Mouse (Mus musculus) forebrain, embryonic 11.5 days (tissue): Measurements from ENCODE around the gene Rab11fip3. TPM values are rescaled to one million over a fixed set of nuclear protein-coding genes. Genes with fewer than 3 reads are reported as not detected.

Experiments
- ATAC-seq: fragments of 200-750 bp; cut with Nextera tagmentation; replicated peaks from 2 replicates; pipeline ENCODE4 v1.8.0; 2017; ENCODE audit warnings: moderate TSS enrichment; ENCODE audit not compliant: low FRiP score
- DNase-seq: peaks from one replicate; pipeline ENCODE4 v3.0.0-alpha.2; 2017; ENCODE audit warnings: low spot score
- H3K27ac ChIP-seq: fragments of 300-500 bp; sonication (generic); 2 replicates; pipeline ENCODE4 v1.5.1; 2014; ENCODE audit warnings: low read depth, low read length
- H3K27me3 ChIP-seq: fragments of 300-500 bp; sonication (generic); 2 replicates; pipeline ENCODE4 v1.6.1; 2014; ENCODE audit warnings: mild to moderate bottlenecking, low read length, mixed read lengths; ENCODE audit not compliant: control insufficient read depth, insufficient read depth
- H3K36me3 ChIP-seq: fragments of 300-500 bp; sonication (generic); 2 replicates; pipeline ENCODE4 v1.6.1; 2014; ENCODE audit warnings: mild to moderate bottlenecking, low read length, moderate library complexity, mixed read lengths; ENCODE audit not compliant: control insufficient read depth, insufficient read depth
- H3K4me1 ChIP-seq: fragments of 300-500 bp; sonication (generic); replicated peaks from 2 replicates; pipeline ENCODE4 v1.6.1; 2014; ENCODE audit warnings: low read length, mixed read lengths; ENCODE audit not compliant: control insufficient read depth, insufficient read depth
- H3K4me2 ChIP-seq: fragments of 300-500 bp; sonication (generic); 2 replicates; pipeline ENCODE4 v1.6.1; 2014; ENCODE audit warnings: low read depth, mild to moderate bottlenecking, low read length, moderate library complexity, mixed read lengths; ENCODE audit not compliant: severe bottlenecking
- H3K4me3 ChIP-seq: fragments of 300-500 bp; sonication (generic); 2 replicates; pipeline ENCODE4 v1.5.1; 2014; ENCODE audit warnings: low read depth, low read length
- H3K9ac ChIP-seq: fragments of 300-500 bp; sonication (generic); 2 replicates; pipeline ENCODE4 v1.6.1; 2014; ENCODE audit warnings: low read length
- H3K9me3 ChIP-seq: fragments of 300-500 bp; sonication (generic); 2 replicates; pipeline ENCODE4 v1.6.1; 2016; ENCODE audit warnings: low read length, mixed read lengths; ENCODE audit not compliant: control insufficient read depth
- WGBS: fragments of 180-500 bp; shearing (Covaris S2); extraction: QIAGEN DNeasy Blood & Tissue Kit; methylation state at CpG from one replicate; pipeline ENCODE4 v1.1.7; 2014; 5-methylcytosine and 5-hydroxymethylcytosine counted together
- polyA plus RNA-seq: library from polyadenylated mRNA; unstranded; fragments of >200 nt; fragmentation: Nextera tagmentation; extraction: Ambion mirVana; gene quantifications from 2 replicates; pipeline ENCODE4 v1.2.1, GENCODE M21; 2014

The Rab11fip3 gene
- polyA plus RNA-seq, 1 experiment from 2014 or later = 35.1 TPM

- H3K27ac ChIP-seq = no peak overlapping the region
- ATAC-seq = no peak
These were observed 121.3 kb downstream of the Rab11fip3 start for GRCm38 (mm10) chr17:25948051-25948450.

GRCm38 (mm10) chr17:25947576-25947975 lies 121.8 kb downstream of the Rab11fip3 start:
- no peak overlapping the region; the same call in 1 of the 2 replicates for H3K9ac ChIP-seq
- H3K9me3 ChIP-seq = no peaks in the 10 kb centered on the region
- no peak overlapping the region for H3K4me3 ChIP-seq
- no peak for ATAC-seq
- DNase-seq = no peak
- peaks cover 24% of the 10 kb centered on the region for H3K27me3 ChIP-seq
- H3K4me2 ChIP-seq = no peak overlapping the region
- WGBS = 81% methylated on average over 4 of the region's 4 CpGs
- no peaks in the 10 kb centered on the region for H3K36me3 ChIP-seq
- H3K4me1 ChIP-seq = peaks cover 9% of the 10 kb centered on the region; the same call in 1 of the 2 replicates
- H3K27ac ChIP-seq = no peak overlapping the region

More at GRCm38 (mm10) chr17:25948051-25948450, 121.3 kb downstream of the Rab11fip3 start:
- DNase-seq = no peak
- 85% methylated on average over 8 of the region's 8 CpGs for WGBS
- Histone ChIP-seq H3K4me3 (no peak overlapping the region), H3K9ac (no peak overlapping the region), H3K9me3 (no peaks in the 10 kb centered on the region), H3K4me2 (no peak overlapping the region), H3K36me3 (no peaks in the 10 kb centered on the region), H3K27me3 (peaks cover 29% of the 10 kb centered on the region), H3K4me1 (peaks cover 9% of the 10 kb centered on the region; the same call in 1 of the 2 replicates)

- Histone ChIP-seq H3K4me3 (no peak overlapping the region), H3K9me3 (no peaks in the 10 kb centered on the region), H3K4me2 (no peak overlapping the region), H3K36me3 (no peaks in the 10 kb centered on the region), H3K9ac (no peak overlapping the region), H3K27me3 (peaks cover 17% of the 10 kb centered on the region), H3K4me1 (peaks cover 7% of the 10 kb centered on the region; the same call in 1 of the 2 replicates), H3K27ac (no peak overlapping the region)
- WGBS = 80% methylated on average over 8 of the region's 8 CpGs
- ATAC-seq = no peak
- no peak for DNase-seq
These were observed 122.5 kb downstream of the Rab11fip3 start for GRCm38 (mm10) chr17:25946891-25947290.

- 82% methylated on average over 7 of the region's 7 CpGs for WGBS
- H3K4me1 ChIP-seq = peaks cover 1% of the 10 kb centered on the region; the same call in 1 of the 2 replicates
These were observed 123.0 kb downstream of the Rab11fip3 start for GRCm38 (mm10) chr17:25946349-25946748.

GRCm38 (mm10) chr17:25945517-25946155 lies 123.7 kb downstream of the Rab11fip3 start:
- 60% methylated on average over 9 of the region's 9 CpGs for WGBS
- no peak overlapping the region for H3K4me3 ChIP-seq
- no peak for ATAC-seq
- DNase-seq = no peak
- H3K36me3 ChIP-seq = no peaks in the 10 kb centered on the region
- H3K4me1 ChIP-seq = peaks cover 4% of the 10 kb centered on the region; the same call in 1 of the 2 replicates
- H3K9me3 ChIP-seq = no peaks in the 10 kb centered on the region
- H3K4me2 ChIP-seq = no peak overlapping the region
- peaks cover 6% of the 10 kb centered on the region for H3K27me3 ChIP-seq
- 0 out of 2 replicates have a peak overlapping the region, but pooled peaks have one; percentile 6 for H3K9ac ChIP-seq
- no peak overlapping the region for H3K27ac ChIP-seq

More at GRCm38 (mm10) chr17:25946349-25946748, 123.0 kb downstream of the Rab11fip3 start:
- no peak overlapping the region for H3K4me2 ChIP-seq
- H3K9me3 ChIP-seq = no peaks in the 10 kb centered on the region
- DNase-seq (no peak), ATAC-seq (no peak)
- peaks cover 12% of the 10 kb centered on the region for H3K27me3 ChIP-seq
- no peak overlapping the region for H3K4me3 ChIP-seq
- no peaks in the 10 kb centered on the region for H3K36me3 ChIP-seq
- no peak overlapping the region for H3K27ac ChIP-seq
- H3K9ac ChIP-seq = no peak overlapping the region

GRCm38 (mm10) chr17:25944366-25945163 lies 124.8 kb downstream of the Rab11fip3 start, which contains the start of the genes Pigq and Nhlrc4:
Gene Pigq (minus strand): TSS chr17:25944936.
Gene Nhlrc4 (minus strand): TSS chr17:25944961.
- no peak within 1 kb of the TSS for H3K4me3 ChIP-seq
- peaks cover 5% of the 10 kb centered on the region; the same call in 1 of the 2 replicates for H3K4me1 ChIP-seq
- 0 out of 2 replicates have a peak within 1 kb of the TSS, but pooled peaks have one; percentile 6 for H3K9ac ChIP-seq
- H3K27me3 ChIP-seq = no peaks in the 10 kb centered on the region
- 57% methylated on average over 6 of the region's 6 CpGs for whole genome bisulfite sequencing
- no peaks in the 10 kb centered on the region for H3K36me3 ChIP-seq
- ATAC-seq (no peak), DNase-seq (no peak)
- no peak within 1 kb of the TSS for H3K4me2 ChIP-seq
- no peaks in the 10 kb centered on the region for H3K9me3 ChIP-seq
- H3K27ac ChIP-seq = no peak within 1 kb of the TSS

GRCm38 (mm10) chr17:25943769-25944168 lies 125.6 kb downstream of the Rab11fip3 start:
- no peaks in the 10 kb centered on the region for H3K9me3 ChIP-seq
- ATAC-seq (no peak), DNase-seq (no peak)
- no peaks in the 10 kb centered on the region for H3K36me3 ChIP-seq
- H3K9ac ChIP-seq = no peak overlapping the region
- peaks cover 5% of the 10 kb centered on the region; the same call in 1 of the 2 replicates for H3K4me1 ChIP-seq
- no peak overlapping the region for H3K4me2 ChIP-seq
- no peak overlapping the region for H3K27ac ChIP-seq
- 73% methylated on average over 9 of the region's 9 CpGs for WGBS
- no peak overlapping the region for H3K4me3 ChIP-seq
- no peaks in the 10 kb centered on the region for H3K27me3 ChIP-seq

- Histone ChIP-seq H3K9me3 (no peaks in the 10 kb centered on the region), H3K4me3 (no peak overlapping the region), H3K36me3 (no peaks in the 10 kb centered on the region), H3K27ac (no peak overlapping the region), H3K4me2 (no peak overlapping the region), H3K4me1 (peaks cover 5% of the 10 kb centered on the region; the same call in 1 of the 2 replicates), H3K9ac (no peak overlapping the region), H3K27me3 (no peaks in the 10 kb centered on the region)
- ATAC-seq (no peak), DNase-seq (no peak)
- WGBS = 85% methylated on average over 3 of the region's 3 CpGs
These were observed 126.1 kb downstream of the Rab11fip3 start for GRCm38 (mm10) chr17:25943221-25943620.
